Mouse (Mus musculus): ENCODE data around the gene Tln1. TPM values are rescaled to one million over a fixed set of nuclear protein-coding genes. Genes with fewer than 3 reads are reported as not detected.

Gene Tln1
- polyA plus RNA-seq, 1 experiment from 2014 or later: 51.1 TPM

GRCm38 (mm10) chr4:43504269-43504668, 58.2 kb downstream of the Tln1 start:
- Histone ChIP-seq H3K9me3 (replicated peaks) (no peaks in the 10 kb centered on the region), H3K36me3 (no peaks in the 10 kb centered on the region), H3K27me3 (ENCODE audit: low read depth, poor library complexity, severe bottlenecking) (peaks cover 51% of the 10 kb centered on the region)

DNA sequence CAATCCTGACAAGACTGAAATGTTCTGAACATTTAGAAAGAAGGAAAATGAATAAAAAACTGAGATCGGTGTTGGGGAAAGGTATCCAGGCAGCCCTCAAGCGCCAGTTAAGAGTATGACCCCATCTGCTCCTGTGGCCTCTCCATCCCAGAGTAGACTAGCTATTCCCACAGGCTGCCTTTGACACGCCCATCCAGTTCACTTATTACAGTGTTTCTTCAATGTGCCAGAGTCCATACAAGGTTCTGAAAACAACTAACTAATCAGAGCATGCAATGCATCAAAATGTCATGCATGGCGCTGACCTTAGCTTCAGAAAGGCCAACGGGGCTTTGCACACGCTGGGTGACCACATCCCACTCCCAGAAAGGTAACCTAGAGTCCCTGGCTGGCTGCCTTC, 59.0 kb downstream of the Tln1 start:
- 83% methylated on average over 6 of the region's 6 CpGs for WGBS
- no peaks in the 10 kb centered on the region for H3K9me3 ChIP-seq (replicated peaks)
- no peak for DNase-seq (ENCODE audit: low spot score)
- H3K27ac ChIP-seq: no peak overlapping the region
- H3K4me3 ChIP-seq: no peak overlapping the region
- no peaks in the 10 kb centered on the region for H3K36me3 ChIP-seq
- peaks cover 45% of the 10 kb centered on the region for H3K27me3 ChIP-seq (ENCODE audit: low read depth, poor library complexity, severe bottlenecking)
- H3K4me1 ChIP-seq: peaks cover 28% of the 10 kb centered on the region

More at GRCm38 (mm10) chr4:43504269-43504668, 58.2 kb downstream of the Tln1 start:
- Histone ChIP-seq H3K4me1 (peaks cover 28% of the 10 kb centered on the region), H3K4me3 (no peak overlapping the region), H3K27ac (no peak overlapping the region)
- no peak for DNase-seq (ENCODE audit: low spot score)
- WGBS: 86% methylated on average over 4 of the region's 4 CpGs

DNA sequence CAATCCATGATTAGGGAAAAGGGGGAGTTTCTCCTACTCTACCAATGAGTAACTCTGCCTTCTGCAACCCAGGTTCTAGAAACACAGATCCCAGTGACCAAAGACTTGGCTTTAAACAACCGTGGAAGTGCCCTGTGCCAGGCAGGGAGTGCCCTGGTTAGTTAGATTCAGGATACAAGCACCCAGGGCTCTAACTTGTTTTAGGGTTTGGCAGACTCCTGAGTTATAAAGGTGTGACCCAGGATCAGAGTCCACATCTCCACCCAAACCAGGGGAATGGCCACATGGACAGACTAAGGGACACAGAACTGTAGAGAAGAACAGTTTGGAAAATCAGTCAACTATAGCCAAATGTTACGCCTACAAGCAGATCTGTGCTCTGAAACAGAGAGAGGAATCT, 59.5 kb downstream of the Tln1 start:
- WGBS: 77% methylated on average over 2 of the region's 2 CpGs
- no peak for DNase-seq (ENCODE audit: low spot score)
- H3K27me3 ChIP-seq (ENCODE audit: low read depth, poor library complexity, severe bottlenecking): peaks cover 41% of the 10 kb centered on the region
- no peaks in the 10 kb centered on the region for H3K36me3 ChIP-seq
- H3K4me3 ChIP-seq: no peak overlapping the region
- peaks cover 28% of the 10 kb centered on the region for H3K4me1 ChIP-seq
- H3K27ac ChIP-seq: no peak overlapping the region
- H3K9me3 ChIP-seq (replicated peaks): no peaks in the 10 kb centered on the region

- H3K36me3 ChIP-seq: peaks cover 27% of the 10 kb centered on the region
- H3K27ac ChIP-seq: peak within 1 kb of the TSS; percentile 94
- H3K4me1 ChIP-seq: peaks cover 26% of the 10 kb centered on the region
- WGBS: 8% methylated on average over 50 of the region's 50 CpGs
- peak; percentile 89 for DNase-seq (ENCODE audit: low spot score)
- H3K9me3 ChIP-seq (replicated peaks): no peaks in the 10 kb centered on the region
- H3K4me3 ChIP-seq: peak within 1 kb of the TSS; percentile 76
- peaks cover 18% of the 10 kb centered on the region for H3K27me3 ChIP-seq (ENCODE audit: low read depth, poor library complexity, severe bottlenecking)
Observed at GRCm38 (mm10) chr4:43499407-43500333, 62.8 kb downstream of the Tln1 start, which contains the start of gene Arhgef39. Gene Arhgef39 (minus strand): TSS chr4:43499695.

GRCm38 (mm10) chr4:43498983-43499382, 63.5 kb downstream of the Tln1 start:
- Histone ChIP-seq H3K36me3 (peaks cover 27% of the 10 kb centered on the region), H3K27ac (peak overlapping the region; percentile 94), H3K4me1 (peaks cover 32% of the 10 kb centered on the region), H3K9me3 (replicated peaks) (no peaks in the 10 kb centered on the region), H3K27me3 (ENCODE audit: low read depth, poor library complexity, severe bottlenecking) (peaks cover 18% of the 10 kb centered on the region), H3K4me3 (peak overlapping the region; percentile 76)
- 16% methylated on average over 8 of the region's 8 CpGs for WGBS
- peak; percentile 63 for DNase-seq (ENCODE audit: low spot score)

DNA sequence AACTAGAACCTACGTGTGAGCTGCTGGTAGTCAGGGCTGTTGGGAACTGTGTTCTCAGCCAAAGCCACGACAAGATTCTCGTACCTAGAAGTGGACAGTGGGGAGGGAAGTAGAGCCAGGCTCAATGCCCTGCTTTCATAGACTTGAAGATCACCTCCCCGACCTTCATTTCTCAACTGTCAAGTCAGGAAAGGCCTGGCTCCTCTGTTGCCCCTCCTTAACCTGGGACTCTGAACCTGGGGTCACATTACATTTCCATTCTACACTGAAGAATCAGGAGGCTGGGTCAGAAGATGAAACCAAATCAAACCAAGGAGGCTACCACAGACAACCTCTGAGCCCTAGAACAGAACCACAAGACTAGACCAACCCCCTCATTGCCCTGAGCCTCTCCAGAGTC, 64.5 kb downstream of the Tln1 start:
- Histone ChIP-seq H3K36me3 (peaks cover 27% of the 10 kb centered on the region), H3K9me3 (replicated peaks) (no peaks in the 10 kb centered on the region), H3K27me3 (ENCODE audit: low read depth, poor library complexity, severe bottlenecking) (peaks cover 18% of the 10 kb centered on the region), H3K27ac (no peak overlapping the region), H3K4me1 (peaks cover 35% of the 10 kb centered on the region), H3K4me3 (peak overlapping the region; percentile 76)
- WGBS: 67% methylated on average over 4 of the region's 4 CpGs
- DNase-seq (ENCODE audit: low spot score): no peak

DNA sequence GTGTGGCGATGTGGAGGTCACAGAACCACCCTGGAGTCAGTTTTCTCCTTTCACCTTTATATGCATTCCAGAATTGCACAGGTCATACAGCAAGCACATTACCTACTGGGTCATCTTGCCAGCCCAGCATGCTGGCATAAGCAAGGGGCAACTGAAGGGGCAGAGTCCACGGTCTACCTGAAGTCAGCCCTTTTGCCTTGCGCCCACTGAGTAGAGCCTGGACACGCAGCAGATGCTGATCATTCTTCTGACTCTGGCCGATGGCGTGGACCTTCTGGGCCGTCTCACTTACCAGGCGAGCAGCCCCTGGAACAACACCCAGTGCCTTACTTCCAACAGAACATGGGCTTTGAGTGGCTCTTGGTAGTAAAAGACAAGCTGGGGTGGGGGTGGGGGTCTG, 65.1 kb downstream of the Tln1 start:
- Histone ChIP-seq H3K36me3 (peaks cover 27% of the 10 kb centered on the region), H3K9me3 (replicated peaks) (no peaks in the 10 kb centered on the region), H3K27me3 (ENCODE audit: low read depth, poor library complexity, severe bottlenecking) (peaks cover 18% of the 10 kb centered on the region), H3K27ac (no peak overlapping the region), H3K4me1 (peaks cover 35% of the 10 kb centered on the region), H3K4me3 (no peak overlapping the region)
- WGBS: 94% methylated on average over 8 of the region's 8 CpGs
- no peak for DNase-seq (ENCODE audit: low spot score)

- DNase-seq (ENCODE audit: low spot score): no peak
- Histone ChIP-seq H3K9me3 (replicated peaks) (no peaks in the 10 kb centered on the region), H3K4me3 (no peak overlapping the region), H3K27ac (no peak overlapping the region), H3K36me3 (peaks cover 27% of the 10 kb centered on the region), H3K4me1 (peaks cover 35% of the 10 kb centered on the region), H3K27me3 (ENCODE audit: low read depth, poor library complexity, severe bottlenecking) (peaks cover 12% of the 10 kb centered on the region)
- WGBS: 64% methylated on average over 6 of the region's 6 CpGs
Observed at GRCm38 (mm10) chr4:43496587-43496986, 65.9 kb downstream of the Tln1 start.

DNA sequence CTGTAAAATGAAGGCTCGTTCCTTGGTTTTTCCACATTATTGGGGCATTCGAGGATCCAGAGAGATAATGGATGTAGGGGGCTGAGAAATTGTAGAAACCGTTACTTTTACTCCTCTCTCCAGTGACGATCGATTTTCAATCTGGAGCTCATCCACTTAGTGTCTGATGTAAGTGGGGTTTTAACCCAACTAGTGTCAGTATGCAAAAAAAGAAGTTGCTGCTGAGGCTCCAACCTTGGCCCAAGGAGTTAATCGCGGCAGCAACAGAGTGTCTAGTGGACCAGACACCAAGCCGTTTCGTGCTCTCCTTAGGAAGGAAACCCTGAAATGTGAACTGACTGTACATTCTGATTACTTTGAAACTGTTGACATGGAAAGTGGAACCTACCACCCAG, 68.6 kb downstream of the Tln1 start:
- Histone ChIP-seq H3K36me3 (peaks cover 27% of the 10 kb centered on the region), H3K27me3 (ENCODE audit: low read depth, poor library complexity, severe bottlenecking) (no peaks in the 10 kb centered on the region), H3K27ac (peak overlapping the region; percentile 92), H3K9me3 (replicated peaks) (no peaks in the 10 kb centered on the region), H3K4me1 (peaks cover 29% of the 10 kb centered on the region), H3K4me3 (peak overlapping the region; percentile 79)
- 5% methylated on average over 9 of the region's 9 CpGs for WGBS
- no peak for DNase-seq (ENCODE audit: low spot score)

GRCm38 (mm10) chr4:43493186-43493845, 69.2 kb downstream of the Tln1 start:
- under 1% methylated on average over 47 of the region's 47 CpGs for WGBS
- Histone ChIP-seq H3K4me1 (peaks cover 24% of the 10 kb centered on the region), H3K9me3 (replicated peaks) (no peaks in the 10 kb centered on the region), H3K4me3 (peak overlapping the region; percentile 79), H3K27ac (peak overlapping the region; percentile 92), H3K36me3 (peaks cover 27% of the 10 kb centered on the region), H3K27me3 (ENCODE audit: low read depth, poor library complexity, severe bottlenecking) (no peaks in the 10 kb centered on the region)
- DNase-seq (ENCODE audit: low spot score): peak; percentile 99

DNA sequence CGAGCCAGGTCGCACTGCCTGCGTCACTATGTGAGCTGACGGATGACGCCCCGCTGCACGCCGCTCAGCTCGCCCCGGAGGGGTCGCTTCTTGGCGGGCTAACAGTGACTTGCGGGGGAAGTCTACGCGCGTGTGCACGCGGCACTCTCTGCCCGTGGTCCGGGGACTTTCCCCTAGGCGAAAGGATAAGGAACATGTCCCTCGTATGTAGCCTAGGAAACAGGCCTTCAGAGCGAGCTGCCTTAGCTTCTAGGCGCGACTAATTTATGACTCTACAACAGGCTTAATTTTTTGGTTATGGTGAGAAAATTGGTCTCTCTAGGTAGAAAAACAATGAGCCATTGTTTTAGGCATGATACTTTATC, 69.7 kb downstream of the Tln1 start, which contains the start of gene Ccdc107:
Gene Ccdc107 (plus strand): TSS at position 80 of the 365 bp plus-strand sequence.
- peak within 1 kb of the TSS; percentile 79 for H3K4me3 ChIP-seq
- H3K27ac ChIP-seq: peak within 1 kb of the TSS; percentile 92
- WGBS: under 1% methylated on average over 25 of the region's 25 CpGs
- H3K36me3 ChIP-seq: peaks cover 26% of the 10 kb centered on the region
- DNase-seq (ENCODE audit: low spot score): peak; percentile 89
- H3K9me3 ChIP-seq (replicated peaks): no peaks in the 10 kb centered on the region
- H3K27me3 ChIP-seq (ENCODE audit: low read depth, poor library complexity, severe bottlenecking): no peaks in the 10 kb centered on the region
- peaks cover 19% of the 10 kb centered on the region for H3K4me1 ChIP-seq

DNA sequence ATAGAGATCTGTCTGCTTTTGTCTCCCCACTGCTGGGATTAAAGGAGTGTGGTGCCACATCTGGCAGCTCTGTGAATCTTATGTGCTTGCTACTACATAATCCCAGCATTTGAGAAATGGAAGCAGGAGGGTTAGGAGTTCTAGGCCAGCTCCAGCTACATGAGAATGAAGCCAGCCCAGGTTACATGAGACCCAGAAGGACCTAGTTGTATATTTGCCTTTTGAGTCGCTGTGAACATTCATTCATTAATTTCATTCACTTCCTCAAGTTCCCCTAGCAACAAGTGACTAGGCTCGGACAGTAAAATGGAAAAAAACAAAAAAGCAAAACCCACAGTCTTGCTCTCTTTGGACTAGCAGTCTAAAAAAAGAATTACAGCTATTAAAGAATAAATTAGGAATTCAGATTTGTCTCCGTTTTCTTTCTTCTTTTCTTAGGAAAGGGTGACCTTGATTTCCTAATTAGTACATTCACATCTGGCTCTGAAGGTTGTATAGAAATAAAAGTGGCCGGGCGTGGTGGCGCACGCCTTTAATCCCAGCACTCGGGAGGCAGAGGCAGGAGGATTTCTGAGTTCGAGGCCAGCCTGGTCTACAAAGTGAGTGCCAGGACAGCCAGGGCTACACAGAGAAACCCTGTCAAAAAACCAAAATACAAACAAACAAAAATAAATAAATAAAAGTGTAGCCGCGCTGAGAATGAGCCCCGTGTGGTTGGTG, 70.2 kb downstream of the Tln1 start:
- Histone ChIP-seq H3K9me3 (replicated peaks) (no peaks in the 10 kb centered on the region), H3K36me3 (peaks cover 21% of the 10 kb centered on the region), H3K4me1 (peaks cover 14% of the 10 kb centered on the region), H3K4me3 (peak overlapping the region; percentile 79), H3K27me3 (ENCODE audit: low read depth, poor library complexity, severe bottlenecking) (no peaks in the 10 kb centered on the region), H3K27ac (peak overlapping the region; percentile 92)
- 49% methylated on average over 12 of the region's 12 CpGs for WGBS
- DNase-seq (ENCODE audit: low spot score): no peak
